Mouse (Mus musculus) C2C12 (cell line): ENCODE results near the gene Ccl6. TPM values are rescaled to one million over a fixed set of nuclear protein-coding genes. Genes with fewer than 3 reads are reported as not detected.

Experiments
- H3K27me3 ChIP-seq: one replicate; pipeline ENCODE4 v1.6.1; 2011; ENCODE audit not compliant: control insufficient read depth, insufficient read depth, insufficient read length
- H3K36me3 ChIP-seq: one replicate; pipeline ENCODE4 v1.6.1; 2011; ENCODE audit not compliant: control insufficient read depth, insufficient read depth
- H3K4me3 ChIP-seq: one replicate; pipeline ENCODE4 v1.5.1; 2011; ENCODE audit warnings: mild to moderate bottlenecking, control low read depth; ENCODE audit not compliant: poor library complexity, insufficient read depth, severe bottlenecking
- H3K79me2 ChIP-seq: one replicate; pipeline ENCODE4 v1.6.1; 2011; ENCODE audit not compliant: control insufficient read depth, insufficient read depth
- H3K79me3 ChIP-seq: one replicate; pipeline ENCODE4 v1.6.1; 2011; ENCODE audit warnings: low read depth, control low read depth
- H3ac ChIP-seq: one replicate; pipeline ENCODE3; 2011; ENCODE audit warnings: low read depth; ENCODE audit not compliant: control insufficient read depth, insufficient read length
- CEBPB ChIP-seq: IDR thresholded peaks from one replicate; pipeline ENCODE4 v1.6.1; 2011; ENCODE audit warnings: low read depth, mild to moderate bottlenecking, control low read depth, moderate library complexity
- CTCF ChIP-seq: IDR thresholded peaks from one replicate; pipeline ENCODE4 v1.5.1; 2011; ENCODE audit not compliant: control insufficient read depth, insufficient read depth, insufficient read length
- FOSL1 ChIP-seq: IDR thresholded peaks from one replicate; pipeline ENCODE4 v1.8.0; 2011; ENCODE audit warnings: mild to moderate bottlenecking, low read length; ENCODE audit not compliant: poor library complexity, insufficient read depth, severe bottlenecking
- MAX ChIP-seq: IDR thresholded peaks from one replicate; pipeline ENCODE4 v1.6.1; 2011; ENCODE audit warnings: mild to moderate bottlenecking, control low read depth
- MYOD1 ChIP-seq: IDR thresholded peaks from one replicate; pipeline ENCODE4 v1.6.1; 2011; ENCODE audit warnings: low read depth; ENCODE audit not compliant: control insufficient read depth, insufficient read length
- MYOG ChIP-seq: IDR thresholded peaks from one replicate; pipeline ENCODE4 v1.6.1; 2011; ENCODE audit not compliant: control insufficient read depth, insufficient read length; ENCODE audit errors: extremely low read depth
- USF1 ChIP-seq: IDR thresholded peaks from one replicate; pipeline ENCODE4 v1.6.1; 2011; ENCODE audit warnings: low read depth, mild to moderate bottlenecking, control low read depth, moderate library complexity
- polyA plus RNA-seq: library from polyadenylated mRNA; unstranded; fragments of >200 nt; fragmentation: generic; extraction: Trizol; gene quantifications from one replicate; pipeline ENCODE4 v1.2.1, GENCODE M21; 2012; ENCODE audit warnings: missing spikeins

The Ccl6 gene
- polyA plus RNA-seq, 1 experiment = not detected

DNA sequence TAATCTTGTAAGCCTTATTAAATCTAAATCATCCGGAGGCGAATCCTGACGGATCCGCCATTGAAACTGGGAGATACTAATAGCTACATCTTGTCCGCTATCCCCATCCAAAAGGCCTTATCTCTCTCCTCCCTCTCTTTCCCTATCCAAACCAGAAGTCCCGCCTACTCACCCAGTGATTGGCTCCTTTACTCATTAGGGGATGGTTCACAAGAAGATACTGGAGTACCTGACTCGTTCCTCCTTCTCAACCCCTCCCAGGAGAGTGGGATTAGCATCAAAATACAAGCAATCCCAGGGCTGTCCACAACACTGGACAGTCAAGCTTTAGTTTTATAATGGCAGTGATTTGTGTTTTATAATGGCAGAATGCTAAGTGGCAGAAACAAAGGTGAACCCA is 25.6 kb downstream of the Ccl6 start:
- no peaks in the 10 kb centered on the region for H3K79me3 ChIP-seq
- H3K36me3 ChIP-seq = no peaks in the 10 kb centered on the region
- H3K4me3 ChIP-seq = no peak overlapping the region
- no peak for TF ChIP-seq MAX
- TF ChIP-seq MYOG = no peak
- no peak for TF ChIP-seq MYOD1
- no peak for TF ChIP-seq CEBPB
- no peak for TF ChIP-seq USF1
- no peak for TF ChIP-seq FOSL1
- TF ChIP-seq CTCF = no peak
- H3K27me3 ChIP-seq = no peaks in the 10 kb centered on the region
- H3ac ChIP-seq = no peak overlapping the region
- no peaks in the 10 kb centered on the region for H3K79me2 ChIP-seq

DNA sequence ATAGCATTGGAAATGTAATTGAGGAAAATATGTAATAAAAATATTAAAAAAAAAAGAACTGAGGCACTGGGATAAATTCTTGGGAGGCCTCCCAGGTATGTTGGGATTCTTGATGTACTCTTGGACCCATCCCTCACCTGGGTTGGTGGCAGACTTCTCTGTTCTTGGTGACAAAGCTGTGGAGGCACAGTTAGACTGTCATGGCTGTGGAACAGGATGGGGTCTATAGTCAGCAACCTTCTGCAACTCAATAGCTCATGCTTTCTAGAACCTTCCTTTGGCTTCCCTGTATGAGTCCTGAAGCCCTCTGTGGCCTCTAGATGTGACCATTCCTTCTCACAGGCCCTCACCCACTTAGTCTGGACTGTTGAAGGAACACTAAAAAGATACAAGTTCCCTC is 26.3 kb downstream of the Ccl6 start:
- H3K4me3 ChIP-seq = no peak overlapping the region
- no peaks in the 10 kb centered on the region for H3K79me2 ChIP-seq
- TF ChIP-seq CTCF (no peak), CEBPB (no peak)
- H3K79me3 ChIP-seq = no peaks in the 10 kb centered on the region
- no peaks in the 10 kb centered on the region for H3K27me3 ChIP-seq
- no peaks in the 10 kb centered on the region for H3K36me3 ChIP-seq
- no peak overlapping the region for H3ac ChIP-seq

DNA sequence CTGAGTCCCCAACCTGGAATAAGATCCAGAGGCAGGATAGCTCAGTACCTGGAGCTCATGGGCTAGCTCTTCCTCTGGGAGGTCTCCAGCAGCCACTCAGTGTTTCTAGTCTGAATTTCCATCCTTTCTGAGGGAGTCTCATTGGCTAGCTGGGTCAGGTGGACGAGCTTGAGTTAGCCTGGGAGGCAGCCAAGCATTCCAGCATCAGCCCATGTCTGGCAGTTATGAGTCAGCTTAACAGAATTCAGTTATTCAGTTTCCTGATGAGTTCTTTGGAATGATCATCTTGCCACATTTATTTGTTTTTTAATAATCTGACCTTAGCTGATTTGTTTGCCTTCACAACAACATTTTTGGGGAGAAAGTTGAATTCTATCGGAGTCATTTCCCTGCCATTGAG is 29.1 kb downstream of the Ccl6 start:
- no peaks in the 10 kb centered on the region for H3K79me2 ChIP-seq
- H3K36me3 ChIP-seq = no peaks in the 10 kb centered on the region
- H3K27me3 ChIP-seq = no peaks in the 10 kb centered on the region
- TF ChIP-seq MYOD1 (no peak), MYOG (no peak), MAX (peak; percentile 17), CEBPB (no peak), CTCF (no peak), FOSL1 (no peak), USF1 (peak; percentile 87)
- H3K4me3 ChIP-seq = no peak overlapping the region
- H3K79me3 ChIP-seq = no peaks in the 10 kb centered on the region
- H3ac ChIP-seq = no peak overlapping the region

DNA sequence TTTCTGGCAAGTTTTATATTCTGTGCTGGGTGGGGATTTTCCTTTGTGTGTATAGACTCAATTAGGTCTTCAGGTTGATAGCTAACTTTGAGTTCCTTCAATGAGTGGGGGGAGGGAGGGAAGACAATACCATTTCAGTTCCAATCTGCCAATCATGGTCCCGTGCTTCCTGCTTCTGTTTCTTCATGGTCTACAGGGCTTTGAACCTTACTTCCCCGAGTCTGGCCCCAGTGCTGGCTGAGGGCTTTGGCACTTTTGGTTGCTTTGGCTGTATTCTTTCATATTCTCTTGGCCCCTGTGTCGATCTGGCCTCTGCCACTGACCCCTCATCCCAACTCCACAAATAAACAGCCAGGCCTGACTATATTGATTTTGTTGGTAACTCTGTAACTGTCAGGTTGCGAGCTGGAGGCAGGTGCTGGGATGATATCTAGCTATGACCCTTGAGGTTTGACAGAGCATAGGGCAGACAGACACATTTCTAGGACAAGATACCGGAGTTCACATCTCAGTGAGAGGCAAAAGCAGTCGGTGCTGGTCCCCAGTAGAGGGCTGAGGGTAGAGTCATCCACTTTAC is 30.5 kb downstream of the Ccl6 start:
- Histone ChIP-seq H3K36me3 (no peaks in the 10 kb centered on the region), H3ac (no peak overlapping the region), H3K4me3 (no peak overlapping the region), H3K79me2 (no peaks in the 10 kb centered on the region), H3K79me3 (no peaks in the 10 kb centered on the region), H3K27me3 (no peaks in the 10 kb centered on the region)
- TF ChIP-seq CTCF (no peak), MAX (no peak), USF1 (no peak), FOSL1 (no peak), MYOG (no peak), CEBPB (no peak), MYOD1 (no peak)

DNA sequence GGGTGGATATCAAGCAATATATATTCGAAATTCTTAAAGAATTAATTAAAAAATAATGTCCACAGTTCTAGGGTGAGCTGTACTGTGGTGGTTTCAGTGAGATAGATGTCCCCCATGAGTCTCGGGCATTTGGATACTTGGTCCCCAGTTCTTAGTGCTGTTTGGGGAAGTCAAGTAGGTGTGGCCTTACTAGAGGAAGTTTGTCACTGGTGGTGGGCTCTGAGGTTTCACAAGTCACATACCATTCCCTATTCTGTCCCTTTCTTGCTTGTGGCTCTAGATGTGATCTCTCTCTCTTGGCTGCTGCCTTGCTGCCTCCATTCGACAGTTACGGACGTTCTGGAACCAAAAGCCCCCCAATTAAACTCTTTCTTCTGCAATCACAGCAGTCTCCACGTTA is 32.5 kb downstream of the Ccl6 start:
- no peaks in the 10 kb centered on the region for H3K79me3 ChIP-seq

DNA sequence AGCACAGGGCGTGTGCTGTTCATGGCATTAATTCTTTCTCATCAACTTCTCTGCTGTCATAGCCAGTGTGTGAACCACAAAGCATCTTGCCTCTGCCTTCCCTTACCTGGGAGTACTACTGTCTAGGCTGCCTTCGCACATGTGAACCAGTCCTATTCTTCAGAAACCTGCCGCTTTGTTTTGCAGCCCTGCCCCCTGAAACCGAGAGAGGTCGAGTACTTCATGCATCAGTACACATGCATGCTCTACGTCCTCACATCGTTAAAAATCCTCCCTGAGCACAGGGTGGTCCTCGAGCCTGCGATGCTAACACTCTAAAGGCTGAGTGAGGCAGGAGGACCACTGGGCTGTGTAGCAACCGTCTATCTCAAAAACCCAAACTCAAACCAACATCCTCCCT is 35.8 kb downstream of the Ccl6 start:
- H3K79me3 ChIP-seq = no peaks in the 10 kb centered on the region
- H3K79me2 ChIP-seq = no peaks in the 10 kb centered on the region
- H3K27me3 ChIP-seq = no peaks in the 10 kb centered on the region
- H3ac ChIP-seq = no peak overlapping the region
- H3K4me3 ChIP-seq = no peak overlapping the region
- no peak for TF ChIP-seq MYOG
- TF ChIP-seq CTCF = no peak
- no peak for TF ChIP-seq CEBPB
- no peaks in the 10 kb centered on the region for H3K36me3 ChIP-seq

More for the DNA sequence above, 32.5 kb downstream of the Ccl6 start:
- Histone ChIP-seq H3ac (no peak overlapping the region), H3K79me2 (no peaks in the 10 kb centered on the region), H3K36me3 (no peaks in the 10 kb centered on the region), H3K4me3 (no peak overlapping the region), H3K27me3 (no peaks in the 10 kb centered on the region)
- no peak for TF ChIP-seq MYOG
